Mouse (Mus musculus) ovary, postnatal 36 days (tissue): ENCODE measurements around the gene Gm10188.
A peak's percentile ranks its signal among the peaks of the same experiment; 100 is the strongest.

Experiments
- DNase-seq: peaks from one replicate; pipeline ENCODE4 v3.0.0; 2022; ENCODE audit warnings: low spot score, mixed read lengths

Gene Gm10188

DNA sequence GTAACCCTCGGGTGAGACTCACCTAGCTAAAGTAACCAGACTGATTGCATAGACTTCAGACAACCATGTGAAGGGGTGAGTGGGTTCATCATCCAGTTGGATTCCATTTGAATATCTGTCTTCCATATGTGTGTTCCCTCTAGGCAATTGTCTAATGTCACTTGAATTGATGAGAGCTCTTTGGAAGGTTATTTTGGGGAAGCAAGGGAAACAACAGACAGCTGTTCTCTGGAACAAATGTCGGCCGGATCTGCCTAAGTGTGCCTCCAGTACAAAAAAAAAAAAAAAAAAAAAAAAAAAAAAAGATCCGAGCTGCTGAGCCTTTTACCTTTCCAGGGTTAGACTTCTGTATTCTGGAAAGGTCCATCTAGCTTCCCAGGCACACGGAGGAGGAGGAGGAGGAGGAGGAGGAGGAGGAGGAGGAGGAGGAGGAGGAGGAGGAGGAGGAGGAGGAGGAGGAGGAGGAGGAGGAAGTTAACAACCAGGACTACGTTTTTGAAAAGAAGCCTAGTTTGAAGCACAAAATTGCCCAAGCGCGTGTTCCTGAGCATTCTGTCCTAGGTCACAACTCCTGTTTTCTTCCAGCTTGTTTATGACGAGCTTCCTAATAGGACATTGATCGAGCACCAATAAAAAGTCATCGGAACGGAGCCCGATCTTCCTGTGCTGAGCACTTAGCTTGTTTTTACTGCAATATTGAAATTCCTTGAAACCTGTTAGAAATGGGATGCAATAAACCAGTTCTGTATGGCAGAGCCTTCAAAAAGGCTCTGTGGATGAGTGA, 3.1 kb downstream of the Gm10188 start:
- no peak for DNase-seq

DNA sequence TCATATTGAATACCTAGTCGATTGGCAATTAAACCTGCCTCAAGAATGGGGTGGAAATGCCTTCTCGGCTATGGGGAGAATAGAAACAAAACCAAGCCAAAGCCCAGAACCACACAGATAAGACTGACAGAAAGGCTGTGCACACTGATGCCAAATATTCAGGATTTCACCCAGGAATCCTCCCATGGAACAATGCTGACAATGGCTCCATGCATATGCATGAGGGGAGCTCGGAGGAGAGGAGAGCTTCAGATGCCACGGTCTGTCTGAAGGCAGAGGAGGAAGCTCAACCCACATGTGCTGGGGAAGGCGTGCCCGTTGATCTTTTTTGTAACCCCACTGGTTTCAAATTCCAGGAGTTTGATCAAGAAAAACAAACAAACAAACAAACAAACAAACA, 7.4 kb downstream of the Gm10188 start:
- no peak for DNase-seq

DNA sequence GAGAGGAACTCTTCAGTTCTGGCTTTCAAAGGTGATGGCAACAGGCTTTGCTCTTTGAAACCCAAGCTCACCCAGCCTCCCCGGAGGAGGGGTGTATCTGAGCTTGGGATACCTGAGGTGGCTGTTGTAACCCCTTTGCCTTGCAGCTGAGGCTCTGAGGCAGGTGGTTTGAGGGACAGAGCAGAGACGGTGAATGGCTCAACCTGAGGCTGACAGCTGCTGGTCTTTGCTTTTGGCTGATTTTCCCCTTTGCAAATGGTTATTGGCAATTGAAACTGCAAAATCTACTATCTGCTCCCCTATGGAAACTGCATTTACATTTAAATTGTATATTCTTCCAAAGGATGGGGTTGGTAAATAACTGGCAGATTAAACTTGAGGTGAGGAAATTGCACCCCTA, 7.9 kb downstream of the Gm10188 start:
- DNase-seq, result no peak

DNA sequence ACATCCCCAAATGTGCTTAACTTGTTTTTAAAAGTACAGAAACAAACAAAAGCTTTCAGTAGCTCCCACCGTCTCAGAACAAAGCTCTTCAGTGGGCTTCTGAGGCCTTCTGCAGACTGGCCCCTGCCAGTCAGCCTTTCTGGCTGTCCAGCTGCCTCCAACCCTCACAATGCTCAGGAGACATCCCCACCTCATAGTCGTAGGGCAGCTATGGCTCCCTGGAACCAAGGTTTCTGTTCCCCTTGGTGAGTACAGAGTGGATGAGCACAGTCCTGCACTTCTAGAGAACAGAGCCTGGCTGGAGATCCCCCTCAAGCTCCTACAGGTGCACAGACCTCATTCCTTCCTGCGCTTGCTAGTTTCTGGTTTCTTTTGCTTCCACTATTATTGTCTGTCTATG, 13.3 kb downstream of the Gm10188 start:
- no peak for DNase-seq

DNA sequence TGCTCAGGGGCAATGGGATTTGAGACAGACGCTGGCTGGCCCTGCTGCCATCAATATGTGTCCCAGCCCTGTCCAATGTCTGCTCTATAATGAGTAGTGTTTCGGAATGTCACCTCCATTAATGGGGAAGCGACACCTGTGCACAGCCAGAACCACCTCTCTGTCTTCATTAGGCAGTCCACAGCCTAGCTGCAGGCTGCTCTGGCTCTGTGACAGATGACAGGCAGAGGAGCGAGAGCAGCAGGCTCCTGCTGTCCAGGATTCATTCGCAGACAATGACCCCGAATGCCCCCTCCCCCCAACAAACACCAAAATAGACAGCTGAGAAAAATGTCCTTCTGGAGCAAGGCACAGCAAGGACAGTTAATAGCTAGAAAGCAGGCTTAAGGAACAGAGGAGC, 16.5 kb downstream of the Gm10188 start:
- DNase-seq, result no peak

DNA sequence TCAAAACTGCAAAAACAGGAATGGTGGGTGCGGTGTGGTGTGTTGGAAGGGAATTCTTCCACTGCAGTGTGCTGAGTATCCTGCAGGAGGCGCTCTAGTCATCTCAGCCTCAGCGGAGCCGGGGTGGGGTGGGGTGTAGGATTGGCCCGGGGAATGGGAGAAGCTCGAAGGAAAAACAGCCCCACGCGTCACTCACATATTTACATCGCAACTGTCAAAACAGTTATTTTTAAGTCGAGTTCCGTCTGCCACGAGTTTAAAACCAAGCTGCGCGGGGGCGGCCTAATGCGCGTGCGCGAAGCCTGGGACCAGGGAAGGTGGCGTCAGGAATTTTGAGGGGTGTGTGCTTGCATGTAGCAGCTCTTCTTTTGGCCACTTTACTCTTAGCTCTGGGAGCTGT, 17.3 kb downstream of the Gm10188 start:
- DNase-seq, result peak; percentile 48

DNA sequence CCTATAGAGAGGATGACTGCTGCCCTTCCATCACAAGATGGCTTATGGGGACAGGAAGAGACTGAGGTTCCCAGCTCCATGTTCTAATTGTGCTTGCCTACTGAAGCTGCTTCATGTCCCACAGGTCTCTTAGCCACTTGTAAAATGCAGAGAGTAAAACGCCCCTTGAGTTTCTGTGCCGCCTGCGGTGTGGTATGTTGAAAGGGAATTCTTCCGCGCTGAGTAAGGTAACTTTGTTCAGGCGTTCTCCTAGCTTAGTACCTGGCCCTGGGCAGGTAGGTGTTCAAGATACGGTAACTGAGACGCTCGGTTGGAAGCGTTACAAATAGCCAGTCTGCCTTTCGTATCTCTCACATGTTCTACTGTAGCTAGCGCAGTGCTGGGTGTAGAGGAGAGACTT, 17.9 kb downstream of the Gm10188 start:
- DNase-seq, result no peak

DNA sequence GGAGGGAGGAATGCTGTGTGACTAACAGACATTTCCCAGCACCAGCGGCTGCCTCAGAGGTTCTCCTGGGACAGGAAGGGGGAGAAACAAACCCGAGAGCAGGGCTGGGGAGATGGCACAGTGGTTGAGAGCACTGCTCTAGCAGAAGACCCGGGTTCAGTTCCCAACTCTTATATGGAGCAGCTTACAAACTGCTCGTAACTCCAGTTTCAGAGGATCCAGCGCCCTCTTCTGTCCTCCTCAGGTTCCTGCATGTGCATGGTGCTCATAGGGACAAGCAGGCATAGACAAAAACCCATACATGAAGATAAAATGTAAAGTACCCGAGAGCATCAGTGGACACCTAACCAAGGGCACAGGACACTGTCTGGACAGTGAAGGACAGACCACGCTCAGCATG, 18.6 kb downstream of the Gm10188 start:
- no peak for DNase-seq

DNA sequence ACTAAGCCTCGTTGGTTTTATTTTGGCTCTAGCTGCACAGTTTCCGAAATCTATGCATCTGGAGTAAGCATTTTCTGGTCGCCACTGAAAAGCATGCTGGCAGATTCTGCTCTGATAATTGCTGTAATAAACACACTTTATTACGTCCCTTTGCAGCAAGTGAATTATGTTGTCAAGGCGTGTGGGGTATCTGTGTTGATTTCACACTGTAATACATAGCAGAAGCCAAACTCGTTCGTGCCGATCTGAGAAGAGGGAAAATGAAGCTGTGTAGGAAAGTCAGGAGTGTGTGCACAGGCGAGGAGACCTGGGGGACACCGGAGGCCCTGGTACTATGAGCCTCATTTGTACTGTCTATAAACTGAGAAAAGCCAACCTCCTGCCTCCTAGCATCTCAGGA, 20.2 kb downstream of the Gm10188 start:
- no peak for DNase-seq

DNA sequence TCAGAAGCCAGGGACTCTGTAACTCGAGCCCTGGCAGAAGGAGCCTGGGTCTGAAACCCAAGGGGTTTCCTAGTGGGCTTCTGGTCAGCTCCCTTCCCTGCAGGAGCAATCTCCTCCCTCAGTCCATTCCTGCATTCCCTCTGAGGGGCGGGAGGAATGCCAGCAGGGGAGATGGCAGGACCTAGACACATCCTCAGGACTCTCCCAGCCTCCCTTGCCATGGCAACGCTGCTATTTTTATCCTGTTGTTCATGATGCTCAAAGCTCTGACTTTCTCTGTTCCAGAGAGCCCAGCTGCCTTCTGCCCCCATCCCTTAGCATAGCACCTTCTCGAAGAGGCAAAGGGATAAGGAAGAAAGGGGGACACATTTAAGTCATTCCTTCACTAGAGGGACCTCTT, 21.4 kb downstream of the Gm10188 start:
- DNase-seq, result no peak

DNA sequence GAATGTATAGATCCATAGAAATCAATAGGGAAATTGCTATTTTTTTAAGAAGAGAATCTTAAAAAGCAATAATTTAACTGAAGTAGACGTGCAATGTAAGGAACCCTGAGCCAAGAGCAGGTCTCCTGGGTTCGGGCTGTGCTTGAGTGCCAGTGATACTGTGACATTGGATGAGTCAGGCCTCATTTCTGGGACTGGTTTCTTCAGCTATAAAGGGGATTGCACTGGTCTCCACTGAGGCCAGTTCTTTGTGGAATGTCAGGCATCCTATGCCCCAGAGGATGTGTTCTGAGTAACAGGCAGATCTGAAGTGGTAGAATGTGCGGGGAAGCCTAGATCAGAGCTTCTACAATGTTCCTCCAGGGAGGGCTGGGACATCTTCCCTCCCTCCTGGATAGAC, 22.7 kb downstream of the Gm10188 start:
- no peak for DNase-seq

DNA sequence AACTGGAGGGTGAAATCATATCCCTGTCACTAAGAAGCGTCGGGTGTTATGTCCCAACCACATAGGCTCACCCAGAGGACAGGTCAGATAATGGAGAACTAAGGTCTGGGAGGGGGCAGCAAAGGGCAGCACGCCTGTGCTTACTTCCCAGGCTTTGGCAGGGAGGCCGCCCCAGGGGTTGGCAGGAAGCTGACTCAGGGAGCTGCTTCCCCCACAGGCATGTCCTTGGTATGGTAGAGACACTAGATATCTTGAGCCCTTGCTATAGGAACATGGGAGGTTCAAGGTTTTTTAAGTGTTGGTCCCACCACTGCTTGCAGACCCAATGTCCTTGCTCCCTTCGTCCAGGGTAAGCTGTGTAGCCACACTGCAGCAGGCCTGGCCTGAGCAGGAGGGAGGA, 23.6 kb downstream of the Gm10188 start:
- no peak for DNase-seq

DNA sequence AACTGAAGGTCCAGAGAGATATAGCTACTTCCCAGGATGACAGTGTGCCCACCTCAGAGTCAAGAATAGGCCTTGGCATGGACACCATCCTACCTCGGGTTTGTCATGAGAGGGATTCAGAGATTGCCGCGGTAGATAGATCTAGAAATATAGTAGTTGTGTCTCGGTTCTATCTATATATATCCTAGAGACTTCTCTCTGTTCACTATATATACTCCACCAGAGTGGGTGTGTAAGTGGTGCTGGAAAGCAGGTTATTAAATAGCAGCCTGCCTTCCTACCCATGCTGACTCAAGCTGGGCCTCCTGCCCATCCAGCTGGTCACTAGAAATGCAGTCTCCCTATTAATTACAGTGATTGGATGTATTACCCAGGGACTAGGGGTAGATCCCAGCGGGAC, 26.8 kb downstream of the Gm10188 start:
- DNase-seq, result no peak

DNA sequence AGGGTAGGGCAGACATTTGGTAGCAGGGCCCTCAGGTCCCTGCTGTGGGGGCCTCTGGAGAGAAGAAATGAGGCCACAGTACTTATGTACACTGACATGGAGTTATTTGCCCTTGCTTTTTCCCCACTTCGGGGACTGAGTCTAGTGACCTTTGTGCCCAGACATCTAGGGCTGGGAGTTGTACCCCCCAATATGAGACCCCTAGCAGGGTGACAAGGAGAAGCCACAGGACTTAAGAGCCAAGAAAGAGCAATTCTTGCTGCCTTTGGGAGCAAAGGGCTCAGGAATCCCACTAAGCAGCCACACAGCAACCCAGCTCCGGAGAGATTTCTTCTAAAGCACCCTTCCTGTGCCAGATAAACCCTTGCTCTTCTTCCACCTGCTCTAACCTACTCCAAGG, 27.6 kb downstream of the Gm10188 start:
- DNase-seq, result no peak

DNA sequence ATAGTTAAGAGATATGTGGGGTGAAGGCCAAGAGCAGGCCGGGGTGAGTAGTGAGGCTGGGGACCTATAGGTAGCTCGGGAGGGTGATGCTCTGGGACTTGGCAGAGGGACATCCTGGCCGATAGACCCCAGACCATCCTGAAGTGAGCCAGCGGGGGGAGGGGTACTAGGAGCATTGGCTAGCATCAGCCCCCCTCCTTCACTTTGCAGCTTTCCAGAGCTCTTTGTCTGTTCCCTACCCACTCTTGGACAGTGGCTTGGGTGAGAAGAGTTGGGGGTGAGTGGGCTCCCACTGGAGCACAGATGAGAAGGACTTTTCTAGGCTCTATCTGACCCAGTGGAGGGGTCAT, 28.1 kb downstream of the Gm10188 start:
- DNase-seq, result no peak

DNA sequence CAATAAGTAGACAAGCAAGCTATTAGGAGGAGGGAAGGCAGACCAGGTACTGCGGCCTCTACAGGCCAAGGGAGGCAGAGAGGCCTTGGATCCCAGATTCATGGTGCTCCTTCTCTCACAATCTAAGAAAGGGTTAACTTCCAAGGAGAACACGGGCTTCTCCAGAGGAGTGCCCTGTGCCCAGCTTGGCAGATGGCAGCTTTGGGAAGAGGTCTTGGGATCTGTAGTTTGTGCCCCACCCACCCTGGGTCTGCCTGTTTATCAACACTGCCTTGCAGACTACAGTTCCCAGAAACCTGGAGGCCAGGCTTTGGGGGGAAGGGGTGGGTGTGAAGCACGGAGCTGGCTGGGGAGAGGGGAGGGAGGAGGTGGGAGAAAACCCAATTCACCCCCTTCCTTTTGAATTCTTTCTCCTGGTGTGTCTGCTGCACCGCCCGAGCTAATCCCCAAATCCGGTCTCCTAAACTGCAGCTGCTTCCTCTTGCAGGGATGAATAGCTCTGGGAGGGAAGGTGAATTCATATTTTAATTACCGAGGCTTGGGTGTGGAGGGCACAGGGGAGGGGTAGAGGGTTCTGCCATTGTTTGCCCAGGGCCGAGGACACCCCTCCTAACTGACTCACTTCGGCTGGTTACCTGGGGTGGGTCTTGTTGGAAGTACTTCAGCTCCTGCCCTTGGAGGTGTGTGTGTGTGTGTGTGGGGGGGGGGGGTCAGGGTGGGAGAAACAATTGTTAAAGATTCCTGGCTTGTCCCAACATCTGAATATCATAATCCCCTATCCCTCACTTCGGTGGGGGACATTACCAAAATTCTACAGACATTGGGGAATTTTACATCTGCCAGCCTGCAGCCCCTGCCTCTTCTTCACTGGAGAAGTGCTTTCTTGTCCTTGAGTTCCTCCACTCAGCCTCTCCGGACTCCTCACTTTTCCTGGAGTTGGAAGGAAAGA, 28.7 kb downstream of the Gm10188 start:
- no peak for DNase-seq

DNA sequence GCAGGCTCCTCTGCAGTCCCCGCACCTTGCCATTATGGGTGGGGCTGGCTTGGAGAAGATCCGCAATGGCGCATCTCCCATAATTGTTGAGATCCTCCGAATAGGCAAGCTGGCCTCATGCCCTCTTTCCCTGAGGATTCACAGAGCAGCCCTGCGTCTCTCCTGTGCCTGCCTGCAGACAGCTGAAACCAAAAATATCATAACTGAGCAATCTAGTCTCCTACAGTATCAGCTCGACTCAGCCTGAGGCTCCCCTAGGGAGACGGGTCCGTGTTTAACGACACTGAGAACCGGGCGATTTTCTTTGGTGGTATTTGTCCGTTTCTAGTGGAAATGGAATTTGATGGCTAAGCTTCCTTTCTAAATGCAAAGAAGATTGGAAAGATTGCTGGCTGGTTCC, 29.6 kb downstream of the Gm10188 start:
- no peak for DNase-seq

DNA sequence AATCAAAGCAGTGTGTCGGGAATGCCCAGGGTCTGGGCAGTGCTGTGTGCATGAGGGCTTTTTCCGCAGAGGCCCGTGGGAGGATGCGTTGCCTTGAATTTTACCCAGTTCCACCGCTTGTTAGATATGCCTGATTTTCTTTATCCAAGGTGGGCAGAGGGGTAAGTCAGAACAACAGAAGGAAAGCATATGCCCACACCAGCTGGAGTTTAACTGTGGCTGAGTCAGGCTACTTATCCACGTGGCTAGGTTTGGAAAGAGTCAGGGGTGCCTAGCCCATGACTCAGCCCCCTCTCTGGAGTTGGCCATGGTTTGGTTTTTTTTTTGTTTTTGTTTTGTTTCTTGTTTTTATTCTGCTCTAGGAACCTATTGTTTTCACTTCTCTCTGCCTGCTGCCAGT, 30.3 kb downstream of the Gm10188 start:
- DNase-seq, result no peak

DNA sequence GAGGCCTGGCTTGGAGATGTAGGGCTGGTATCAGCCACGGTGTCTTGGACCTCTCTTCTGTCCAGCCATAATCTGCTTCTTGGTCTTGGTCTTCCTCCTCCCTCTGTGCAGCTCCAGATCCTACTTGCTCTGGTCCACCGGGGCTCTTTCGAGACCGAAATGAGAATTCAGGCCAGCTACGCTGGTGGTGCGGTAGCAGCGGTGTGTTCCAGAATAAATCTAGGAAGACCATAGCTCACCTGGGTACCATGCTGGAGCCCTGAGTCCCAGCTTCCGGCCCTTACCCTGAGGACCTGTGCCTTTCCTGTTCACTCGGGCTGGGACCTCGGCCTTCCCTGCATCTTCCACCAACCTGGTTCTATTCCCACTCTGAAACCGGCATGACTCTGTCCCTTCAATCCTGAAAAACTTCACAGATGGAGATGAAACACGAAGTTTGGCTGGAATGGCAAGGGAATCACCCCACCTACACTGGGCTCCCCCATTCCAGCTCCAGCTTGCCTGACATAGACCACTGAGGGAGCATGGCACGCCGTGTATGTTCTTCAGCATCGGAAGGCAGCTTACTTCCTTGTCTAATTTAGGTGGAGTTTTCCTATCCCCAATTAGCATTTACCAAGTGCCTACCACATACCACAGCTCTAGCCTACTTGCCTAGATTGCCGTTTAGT, 31.0 kb downstream of the Gm10188 start:
- no peak for DNase-seq

DNA sequence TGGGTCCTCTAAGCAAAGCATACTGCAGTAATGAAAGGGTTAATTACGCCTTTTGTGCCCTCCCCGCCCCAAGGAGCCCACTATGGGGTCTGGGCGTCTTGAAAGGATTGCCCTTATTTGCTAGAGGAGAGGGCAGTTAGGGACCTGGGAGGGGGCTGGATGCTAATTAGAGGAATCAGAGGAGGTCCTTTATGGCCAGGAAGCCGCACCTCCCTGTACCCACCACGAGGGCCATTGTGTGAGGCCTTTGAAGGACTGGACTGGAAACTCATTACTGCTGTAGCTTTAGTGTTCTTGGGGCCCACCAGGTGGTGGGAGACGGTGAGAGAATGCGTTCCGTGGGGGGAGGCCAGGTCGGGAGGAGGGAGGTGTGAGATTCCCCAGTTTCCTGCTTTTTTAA, 31.9 kb downstream of the Gm10188 start:
- no peak for DNase-seq

DNA sequence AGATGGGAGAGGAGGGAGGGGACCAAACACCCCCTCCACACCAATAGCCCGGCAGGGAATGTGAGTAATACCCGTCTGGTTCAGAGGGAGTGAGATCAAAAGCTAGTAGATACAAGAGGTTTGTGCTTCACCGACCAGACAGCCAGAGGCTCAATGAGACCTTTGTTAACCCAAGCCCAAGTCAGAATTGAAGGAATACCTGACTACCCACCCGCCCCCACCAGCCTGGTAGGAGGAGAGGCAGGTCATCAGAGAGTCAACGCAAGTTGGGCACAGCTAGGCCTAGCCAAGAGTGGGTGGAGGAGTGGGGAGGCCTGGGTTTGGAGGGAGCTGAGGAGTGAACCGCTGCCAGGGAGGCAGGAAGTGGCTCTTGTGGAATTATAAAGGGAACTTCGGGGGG, 33.2 kb downstream of the Gm10188 start:
- DNase-seq, result no peak

DNA sequence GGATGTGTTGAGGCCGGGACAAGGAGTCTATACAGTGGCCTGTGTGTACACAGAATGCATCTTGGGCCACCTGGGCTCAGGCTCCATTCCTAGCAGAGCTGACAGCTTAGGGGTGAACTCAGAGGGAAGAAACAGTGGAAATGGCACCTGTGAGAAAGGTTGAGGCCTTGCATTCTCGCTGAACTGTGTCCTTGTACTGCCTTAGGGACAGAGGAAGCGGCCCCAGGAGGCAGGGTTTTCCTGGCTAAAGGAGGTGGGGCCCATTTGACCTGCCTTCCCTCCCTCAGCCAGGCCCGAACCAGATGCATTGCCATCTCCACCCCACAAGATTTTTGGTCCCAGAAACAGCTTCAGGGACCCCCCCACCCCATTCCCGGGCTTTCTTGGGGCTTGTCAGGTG, 33.9 kb downstream of the Gm10188 start:
- DNase-seq, result no peak

DNA sequence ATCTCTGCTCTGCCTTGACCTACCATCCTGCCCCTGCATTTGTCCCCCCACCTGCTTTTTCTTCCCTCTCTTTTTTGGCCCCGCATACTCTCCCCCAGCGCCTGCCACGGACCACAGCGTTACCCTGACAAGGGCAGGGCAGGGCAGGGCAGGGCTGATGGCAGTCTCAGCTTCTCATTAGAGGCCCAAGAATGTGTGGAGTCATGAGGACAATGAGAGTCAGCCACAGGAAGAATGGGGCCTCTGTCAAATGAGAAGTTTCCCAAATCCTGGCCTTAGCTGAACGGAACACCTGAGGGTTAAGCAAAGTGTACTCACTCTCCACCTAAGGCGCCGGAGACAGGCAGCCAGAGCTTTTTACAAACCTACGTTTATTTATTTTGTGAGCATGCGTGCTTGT, 34.5 kb downstream of the Gm10188 start:
- no peak for DNase-seq
